Mouse (Mus musculus): ENCODE results near the gene Slc5a11. TPM values are rescaled to one million over a fixed set of nuclear protein-coding genes. Genes with fewer than 3 reads are reported as not detected.

Slc5a11 gene
- polyA plus RNA-seq (2012; rRNA removed) (0.22 and 0.26 TPM in 2 replicates), polyA plus RNA-seq (2014; fragmentation: Nextera tagmentation; extraction: Ambion mirVana) (0.08 TPM in 1 of 2 replicates, not detected in the other)

GRCm38 (mm10) chr7:123214365-123215075 lies at the start of gene Slc5a11:
Slc5a11 (plus strand) TSS chr7:123214780.
- H3K27me3 ChIP-seq (ENCODE audit: control insufficient read depth, insufficient read depth, low read length), result no peaks in the 10 kb centered on the region
- 26% methylated on average over 8 of the region's 8 CpGs for WGBS
- H3K4me1 ChIP-seq (ENCODE audit: control insufficient read depth, insufficient read depth, low read length), result peaks cover 6% of the 10 kb centered on the region; the same call in 1 of the 2 replicates
- DNase-seq (ENCODE audit: low spot score) (no peak), ATAC-seq (ENCODE audit: low FRiP score, low read depth) (no peak; the same call in 1 of the 2 replicates)
- TF ChIP-seq POLR2A (IDR thresholded peaks at IDR 0.05; ENCODE audit: borderline replicate concordance, extremely low read depth, insufficient read depth, insufficient read length), result no peak
- H3K4me2 ChIP-seq (replicated peaks; ENCODE audit: low read depth, low read length, severe bottlenecking), result no peak within 1 kb of the TSS
- H3K27ac ChIP-seq (replicated peaks; ENCODE audit: low read depth, low read length), result no peak within 1 kb of the TSS
- no peak within 1 kb of the TSS for H3K4me3 ChIP-seq (replicated peaks; ENCODE audit: low read length)
- 0 out of 2 replicates have a peak within 1 kb of the TSS, but pooled peaks have one; percentile 4 for H3K9ac ChIP-seq (ENCODE audit: low read depth, low read length, severe bottlenecking)
- no peaks in the 10 kb centered on the region for H3K36me3 ChIP-seq (ENCODE audit: control insufficient read depth, insufficient read depth, low read length)
- H3K9me3 ChIP-seq (ENCODE audit: control insufficient read depth, low read length), result no peaks in the 10 kb centered on the region

GRCm38 (mm10) chr7:123167436-123167835 lies 47.1 kb upstream of the Slc5a11 start:
- DNase-seq (ENCODE audit: low spot score), result no peak
- no peak for ATAC-seq (ENCODE audit: low FRiP score, low read depth)
- Histone ChIP-seq H3K4me3 (replicated peaks; ENCODE audit: low read length) (no peak overlapping the region), H3K4me2 (replicated peaks; ENCODE audit: low read depth, low read length, severe bottlenecking) (no peak overlapping the region), H3K27me3 (ENCODE audit: control insufficient read depth, insufficient read depth, low read length) (no peaks in the 10 kb centered on the region), H3K4me1 (ENCODE audit: control insufficient read depth, insufficient read depth, low read length) (no peaks in the 10 kb centered on the region), H3K36me3 (ENCODE audit: control insufficient read depth, insufficient read depth, low read length) (peaks cover 97% of the 10 kb centered on the region), H3K27ac (replicated peaks; ENCODE audit: low read depth, low read length) (no peak overlapping the region), H3K9me3 (ENCODE audit: control insufficient read depth, low read length) (no peaks in the 10 kb centered on the region), H3K9ac (ENCODE audit: low read depth, low read length, severe bottlenecking) (no peak overlapping the region)
- 95% methylated on average over 2 of the region's 2 CpGs for WGBS
- no peak for TF ChIP-seq POLR2A (IDR thresholded peaks at IDR 0.05; ENCODE audit: borderline replicate concordance, extremely low read depth, insufficient read depth, insufficient read length)

- H3K9me3 ChIP-seq (ENCODE audit: control insufficient read depth, low read length), result no peaks in the 10 kb centered on the region
- H3K36me3 ChIP-seq (ENCODE audit: control insufficient read depth, insufficient read depth, low read length), result peaks cover 94% of the 10 kb centered on the region
- WGBS, result 99% methylated on average over 2 of the region's 2 CpGs
- H3K4me2 ChIP-seq (replicated peaks; ENCODE audit: low read depth, low read length, severe bottlenecking), result no peak overlapping the region
- ATAC-seq (ENCODE audit: low FRiP score, low read depth) (no peak), DNase-seq (ENCODE audit: low spot score) (no peak)
- no peak overlapping the region for H3K4me3 ChIP-seq (replicated peaks; ENCODE audit: low read length)
- H3K27ac ChIP-seq (replicated peaks; ENCODE audit: low read depth, low read length), result no peak overlapping the region
- no peak for TF ChIP-seq POLR2A (IDR thresholded peaks at IDR 0.05; ENCODE audit: borderline replicate concordance, extremely low read depth, insufficient read depth, insufficient read length)
- H3K9ac ChIP-seq (ENCODE audit: low read depth, low read length, severe bottlenecking), result no peak overlapping the region
- H3K27me3 ChIP-seq (ENCODE audit: control insufficient read depth, insufficient read depth, low read length), result no peaks in the 10 kb centered on the region
- no peaks in the 10 kb centered on the region for H3K4me1 ChIP-seq (ENCODE audit: control insufficient read depth, insufficient read depth, low read length)
Observed at GRCm38 (mm10) chr7:123169618-123170017, 45.0 kb upstream of the Slc5a11 start.

GRCm38 (mm10) chr7:123172101-123172500 lies 42.5 kb upstream of the Slc5a11 start:
- DNase-seq (ENCODE audit: low spot score) (no peak), ATAC-seq (ENCODE audit: low FRiP score, low read depth) (no peak)
- Histone ChIP-seq H3K27me3 (ENCODE audit: control insufficient read depth, insufficient read depth, low read length) (no peaks in the 10 kb centered on the region), H3K4me3 (replicated peaks; ENCODE audit: low read length) (no peak overlapping the region), H3K4me2 (replicated peaks; ENCODE audit: low read depth, low read length, severe bottlenecking) (no peak overlapping the region), H3K36me3 (ENCODE audit: control insufficient read depth, insufficient read depth, low read length) (peaks cover 90% of the 10 kb centered on the region), H3K27ac (replicated peaks; ENCODE audit: low read depth, low read length) (no peak overlapping the region), H3K9me3 (ENCODE audit: control insufficient read depth, low read length) (no peaks in the 10 kb centered on the region), H3K4me1 (ENCODE audit: control insufficient read depth, insufficient read depth, low read length) (no peaks in the 10 kb centered on the region), H3K9ac (ENCODE audit: low read depth, low read length, severe bottlenecking) (no peak overlapping the region)
- WGBS, result 94% methylated on average over 5 of the region's 5 CpGs
- TF ChIP-seq POLR2A (IDR thresholded peaks at IDR 0.05; ENCODE audit: borderline replicate concordance, extremely low read depth, insufficient read depth, insufficient read length), result no peak

GRCm38 (mm10) chr7:123177215-123177614 lies 37.4 kb upstream of the Slc5a11 start:
- no peak for TF ChIP-seq POLR2A (IDR thresholded peaks at IDR 0.05; ENCODE audit: borderline replicate concordance, extremely low read depth, insufficient read depth, insufficient read length)
- no peaks in the 10 kb centered on the region for H3K27me3 ChIP-seq (ENCODE audit: control insufficient read depth, insufficient read depth, low read length)
- DNase-seq (ENCODE audit: low spot score) (no peak), ATAC-seq (ENCODE audit: low FRiP score, low read depth) (no peak)
- no peak overlapping the region for H3K9ac ChIP-seq (ENCODE audit: low read depth, low read length, severe bottlenecking)
- no peaks in the 10 kb centered on the region for H3K4me1 ChIP-seq (ENCODE audit: control insufficient read depth, insufficient read depth, low read length)
- H3K4me2 ChIP-seq (replicated peaks; ENCODE audit: low read depth, low read length, severe bottlenecking), result no peak overlapping the region
- H3K36me3 ChIP-seq (ENCODE audit: control insufficient read depth, insufficient read depth, low read length), result peaks cover 91% of the 10 kb centered on the region
- H3K27ac ChIP-seq (replicated peaks; ENCODE audit: low read depth, low read length), result no peak overlapping the region
- H3K9me3 ChIP-seq (ENCODE audit: control insufficient read depth, low read length), result no peaks in the 10 kb centered on the region
- no peak overlapping the region for H3K4me3 ChIP-seq (replicated peaks; ENCODE audit: low read length)
